Mouse (Mus musculus): ENCODE measurements around the gene 4930444G20Rik. TPM values are rescaled to one million over a fixed set of nuclear protein-coding genes. Genes with fewer than 3 reads are reported as not detected.

Gene 4930444G20Rik
- not detected in 2 replicates for polyA plus RNA-seq (2015; fragmentation: Nextera tagmentation; extraction: Ambion mirVana)

DNA sequence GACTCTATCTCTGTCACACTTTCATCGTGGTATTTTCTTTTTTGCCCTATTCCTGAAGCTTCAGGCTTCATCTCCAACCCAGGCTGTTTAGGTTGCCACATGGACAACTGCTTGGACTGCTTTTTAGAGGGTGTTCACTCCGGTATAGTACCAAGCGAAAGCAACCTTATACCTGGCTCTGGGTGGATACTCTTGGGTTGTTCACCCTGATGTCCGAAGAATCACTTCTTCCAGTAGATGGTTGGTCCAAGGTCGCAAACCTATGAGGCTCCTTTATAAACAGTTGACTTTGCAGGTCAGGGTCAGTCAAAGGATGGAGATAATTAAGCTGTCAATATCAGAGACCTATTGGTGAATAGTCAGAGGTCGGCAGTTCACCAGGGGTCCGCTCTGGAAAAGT is at the start of gene 4930444G20Rik:
TSS of gene 4930444G20Rik (minus strand) at position 101 of the 400 bp plus-strand sequence.

Other genes starting within 250 kb of the 4930444G20Rik start
- 38.5 and 41.4 TPM in 2 replicates for gene Sgk1, start 185.9 kb downstream of the 4930444G20Rik start, polyA plus RNA-seq (2015; fragmentation: Nextera tagmentation; extraction: Ambion mirVana)
- gene E030030I06Rik, start 81.2 kb upstream of the 4930444G20Rik start, polyA plus RNA-seq (2015; fragmentation: Nextera tagmentation; extraction: Ambion mirVana): 3.0 and 4.4 TPM in 2 replicates
- gene Raet1e, start 90.5 kb upstream of the 4930444G20Rik start, polyA plus RNA-seq (2015; fragmentation: Nextera tagmentation; extraction: Ambion mirVana): 1.0 and 1.4 TPM in 2 replicates
- 0.31 and 0.56 TPM in 2 replicates for gene H60b, start 90.5 kb upstream of the 4930444G20Rik start, polyA plus RNA-seq (2015; fragmentation: Nextera tagmentation; extraction: Ambion mirVana)